Comparison of ENCODE assay signal across 23 mouse cellular contexts in genomic region chr9:33915349-33916056, GRCm38 (mm10).
A peak's percentile ranks its signal among the peaks of the same experiment; 100 is the strongest.
DNase-seq lines count a peak whose midpoint lies in the region; ATAC-seq and TF ChIP-seq lines count a peak whose summit lies in the region.
"Had no signal": no experiment of that assay in that cellular context is flagged by ENCODE, and none has a peak within 500 bp of the region (broad histone marks: within the 10 kb centered on the region; RNA-seq: fewer than 3 reads in every experiment).

No protein-coding gene starts in this region.

- no peak for TF ChIP-seq CTCF in forebrain, postnatal 0 days (IDR thresholded peaks at IDR 0.05; ENCODE audit: low read depth)
- TF ChIP-seq CTCF in lung, embryonic 14.5 days (IDR thresholded peaks at IDR 0.05; ENCODE audit: low read depth) = no peak
- TF ChIP-seq CTCF in lung, postnatal 0 days (IDR thresholded peaks at IDR 0.05) = no peak

- H3K4me1 ChIP-seq in forebrain, embryonic 13.5 days = peaks cover 16% of the 10 kb centered on the region
- no peaks in the 10 kb centered on the region for H3K4me1 ChIP-seq in forebrain, postnatal 0 days (ENCODE audit: insufficient read depth)
- no peaks in the 10 kb centered on the region for H3K4me1 ChIP-seq in lung, embryonic 14.5 days (ENCODE audit: insufficient read depth)
- H3K4me1 ChIP-seq in lung, postnatal 0 days (ENCODE audit: insufficient read depth, low read depth, low read length) = no peaks in the 10 kb centered on the region
- no peaks in the 10 kb centered on the region for H3K4me1 ChIP-seq in midbrain, embryonic 16.5 days (ENCODE audit: control insufficient read depth, insufficient read depth, low read length)
- H3K4me1 ChIP-seq: embryonic facial prominence, embryonic 10.5 days; embryonic facial prominence, embryonic 13.5 days; hindbrain, embryonic 12.5 days had no signal

- no peak for DNase-seq in forebrain, postnatal 0 days
- peak; percentile 67 for DNase-seq in lung, embryonic 14.5 days
- no peak for DNase-seq in lung, postnatal 14 days
- peak; percentile 12 for DNase-seq in lung, postnatal 0 days (ENCODE audit: low spot score)
- no peak for DNase-seq in lung, postnatal 4 days
- DNase-seq in retina, postnatal 1 day = peak; percentile 71
- DNase-seq: adrenal gland, postnatal 10 days; adrenal gland, postnatal 36 days; cerebellum, adult 11 months; cerebellum, adult 2 months; cerebellum, adult 9-11 months; cerebellum, postnatal 25 days; embryo, embryonic 11 days; gastrocnemius, postnatal 36 days had no signal

- no peaks in the 10 kb centered on the region for H3K36me3 ChIP-seq in forebrain, embryonic 13.5 days (ENCODE audit: poor library complexity, severe bottlenecking)
- no peaks in the 10 kb centered on the region for H3K36me3 ChIP-seq in forebrain, postnatal 0 days (ENCODE audit: insufficient read depth)
- no peaks in the 10 kb centered on the region for H3K36me3 ChIP-seq in lung, embryonic 14.5 days (ENCODE audit: insufficient read depth)
- H3K36me3 ChIP-seq in lung, postnatal 0 days (ENCODE audit: insufficient read depth, low read length) = no peaks in the 10 kb centered on the region
- no peaks in the 10 kb centered on the region for H3K36me3 ChIP-seq in midbrain, embryonic 16.5 days (ENCODE audit: control insufficient read depth, insufficient read depth, low read length)
- H3K36me3 ChIP-seq: embryonic facial prominence, embryonic 10.5 days; embryonic facial prominence, embryonic 13.5 days; hindbrain, embryonic 12.5 days; hindbrain, embryonic 15.5 days had no signal

- no peak for TF ChIP-seq EP300 in lung, postnatal 0 days (IDR thresholded peaks at IDR 0.05)

- H3K27ac ChIP-seq in forebrain, embryonic 13.5 days = no peak overlapping the region
- no peak overlapping the region for H3K27ac ChIP-seq in forebrain, postnatal 0 days (ENCODE audit: low read depth, low read length)
- H3K27ac ChIP-seq in lung, embryonic 14.5 days (ENCODE audit: low read depth) = no peak overlapping the region
- no peak overlapping the region for H3K27ac ChIP-seq in lung, postnatal 0 days (ENCODE audit: low read length)
- no peak overlapping the region for H3K27ac ChIP-seq in midbrain, embryonic 16.5 days (ENCODE audit: low read length)
- H3K27ac ChIP-seq: embryonic facial prominence, embryonic 10.5 days; embryonic facial prominence, embryonic 13.5 days; hindbrain, embryonic 12.5 days; hindbrain, embryonic 15.5 days had no signal

- H3K4me3 ChIP-seq in forebrain, embryonic 13.5 days = no peak overlapping the region
- H3K4me3 ChIP-seq in forebrain, postnatal 0 days (ENCODE audit: low read depth, low read length) = no peak overlapping the region
- no peak overlapping the region for H3K4me3 ChIP-seq in lung, embryonic 14.5 days (ENCODE audit: low read depth, low read length)
- H3K4me3 ChIP-seq in lung, postnatal 0 days (ENCODE audit: low read depth, low read length) = no peak overlapping the region
- no peak overlapping the region for H3K4me3 ChIP-seq in midbrain, embryonic 16.5 days (ENCODE audit: low read depth, low read length)
- H3K4me3 ChIP-seq: embryonic facial prominence, embryonic 10.5 days; embryonic facial prominence, embryonic 13.5 days; erythroblast, embryonic 14.5 days; hindbrain, embryonic 12.5 days; hindbrain, embryonic 15.5 days had no signal

- no peak overlapping the region for H3K9ac ChIP-seq in forebrain, embryonic 13.5 days
- H3K9ac ChIP-seq in forebrain, postnatal 0 days = no peak overlapping the region
- no peak overlapping the region for H3K9ac ChIP-seq in lung, embryonic 14.5 days
- no peak overlapping the region for H3K9ac ChIP-seq in lung, postnatal 0 days (replicated peaks; ENCODE audit: low read depth)
- H3K9ac ChIP-seq in midbrain, embryonic 16.5 days (ENCODE audit: low read depth, low read length) = no peak overlapping the region
- H3K9ac ChIP-seq: embryonic facial prominence, embryonic 13.5 days; hindbrain, embryonic 12.5 days; hindbrain, embryonic 15.5 days had no signal

- peak; percentile 51; the same call in 1 of the 2 replicates for ATAC-seq in forebrain, embryonic 13.5 days
- ATAC-seq in forebrain, postnatal 0 days = no peak
- ATAC-seq in lung, embryonic 14.5 days (ENCODE audit: insufficient read depth) = peak; percentile 84
- ATAC-seq in lung, postnatal 0 days = 0 out of 2 replicates have a peak, but pooled peaks have one; percentile 26
- ATAC-seq in midbrain, embryonic 16.5 days = no peak
- ATAC-seq: Patski had no signal

- H3K9me3 ChIP-seq in forebrain, embryonic 13.5 days (replicated peaks) = no peaks in the 10 kb centered on the region
- H3K9me3 ChIP-seq in forebrain, postnatal 0 days (ENCODE audit: low read length) = no peaks in the 10 kb centered on the region
- H3K9me3 ChIP-seq in lung, embryonic 14.5 days (ENCODE audit: low read depth, low read length) = no peaks in the 10 kb centered on the region
- H3K9me3 ChIP-seq in lung, postnatal 0 days (ENCODE audit: low read length) = no peaks in the 10 kb centered on the region
- no peaks in the 10 kb centered on the region for H3K9me3 ChIP-seq in midbrain, embryonic 16.5 days (replicated peaks; ENCODE audit: control insufficient read depth, low read length, poor library complexity, severe bottlenecking)
- H3K9me3 ChIP-seq: embryonic facial prominence, embryonic 10.5 days; embryonic facial prominence, embryonic 13.5 days; hindbrain, embryonic 12.5 days; hindbrain, embryonic 15.5 days had no signal

- H3K4me2 ChIP-seq in forebrain, embryonic 13.5 days = no peak overlapping the region
- no peak overlapping the region for H3K4me2 ChIP-seq in forebrain, postnatal 0 days (ENCODE audit: low read depth)
- no peak overlapping the region for H3K4me2 ChIP-seq in lung, embryonic 14.5 days
- no peak overlapping the region for H3K4me2 ChIP-seq in lung, postnatal 0 days (replicated peaks; ENCODE audit: low read depth, low read length)
- H3K4me2 ChIP-seq in midbrain, embryonic 16.5 days (ENCODE audit: low read length) = no peak overlapping the region
- H3K4me2 ChIP-seq: embryonic facial prominence, embryonic 13.5 days; heart, embryonic 11.5 days; hindbrain, embryonic 12.5 days; hindbrain, embryonic 15.5 days had no signal

- 46% methylated on average over 4 of the region's 4 CpGs for WGBS in forebrain, embryonic 13.5 days
- WGBS in forebrain, postnatal 0 days = 27% methylated on average over 4 of the region's 4 CpGs
- WGBS in lung, embryonic 14.5 days = 39% methylated on average over 4 of the region's 4 CpGs
- WGBS in lung, postnatal 0 days = 39% methylated on average over 4 of the region's 4 CpGs
- 68% methylated on average over 4 of the region's 4 CpGs for WGBS in midbrain, embryonic 16.5 days

- peaks cover 8% of the 10 kb centered on the region; the same call in 1 of the 2 replicates for H3K27me3 ChIP-seq in forebrain, embryonic 13.5 days
- H3K27me3 ChIP-seq in forebrain, postnatal 0 days (ENCODE audit: insufficient read depth, low read length) = no peaks in the 10 kb centered on the region
- H3K27me3 ChIP-seq in lung, embryonic 14.5 days (ENCODE audit: insufficient read depth, low read length) = no peaks in the 10 kb centered on the region
- H3K27me3 ChIP-seq in lung, postnatal 0 days (replicated peaks; ENCODE audit: insufficient read depth, low read length) = no peaks in the 10 kb centered on the region
- H3K27me3 ChIP-seq in midbrain, embryonic 16.5 days (ENCODE audit: control insufficient read depth, insufficient read depth, low read depth, low read length) = no peaks in the 10 kb centered on the region
- H3K27me3 ChIP-seq: embryonic facial prominence, embryonic 13.5 days; hindbrain, embryonic 12.5 days; hindbrain, embryonic 15.5 days; Patski had no signal

Comparison
In these comparisons a context has a peak if more than half of its experiments do, and no peak if none do; other contexts are left out.
1. ATAC-seq: peak in forebrain, embryonic 13.5 days (single experiment), lung, embryonic 14.5 days (single experiment) and lung, postnatal 0 days (single experiment); none in forebrain, postnatal 0 days (single experiment) and midbrain, embryonic 16.5 days (single experiment).
2. DNase-seq: peak in lung, embryonic 14.5 days (single experiment), lung, postnatal 0 days (single experiment) and retina, postnatal 1 day (single experiment); none in forebrain, postnatal 0 days (single experiment), lung, postnatal 14 days (single experiment) and lung, postnatal 4 days (0 of 2).